Mouse (Mus musculus): ENCODE data around the gene Shank2. TPM values are rescaled to one million over a fixed set of nuclear protein-coding genes. Genes with fewer than 3 reads are reported as not detected.

Shank2 gene
- total and polyA plus RNA-seq, 3 experiments = not detected

GRCm38 (mm10) chr7:144447146-144447545 lies 445.4 kb downstream of the Shank2 start (continued):
- TF ChIP-seq MAFK (IDR thresholded peaks at IDR 0.05; ENCODE audit: insufficient replicate concordance, low read length) (peak; percentile 94), JUN (IDR thresholded peaks at IDR 0.05; ENCODE audit: insufficient read depth, low read depth, low read length) (no peak), ZC3H11A (IDR thresholded peaks at IDR 0.05; ENCODE audit: low read depth, low read length) (no peak), UBTF (IDR thresholded peaks at IDR 0.05; ENCODE audit: low read depth, low read length) (no peak), NRF1 (IDR thresholded peaks at IDR 0.05; ENCODE audit: low read depth, low read length) (no peak), RAD21 (IDR thresholded peaks at IDR 0.05; ENCODE audit: low read depth, low read length) (no peak), E2F4 (IDR thresholded peaks at IDR 0.05; ENCODE audit: insufficient replicate concordance, low read depth, low read length) (no peak), GABPA (IDR thresholded peaks at IDR 0.05; ENCODE audit: insufficient replicate concordance, low read depth, low read length) (no peak), BHLHE40 (IDR thresholded peaks at IDR 0.05; ENCODE audit: low read depth, low read length) (peak; percentile 82), ZMIZ1 (IDR thresholded peaks at IDR 0.05; ENCODE audit: low read depth, low read length) (no peak), CHD2 (IDR thresholded peaks at IDR 0.05; ENCODE audit: low read length) (no peak), ELF1 (IDR thresholded peaks at IDR 0.05; ENCODE audit: low read depth, low read length) (no peak), TCF12 (IDR thresholded peaks at IDR 0.05; ENCODE audit: low read depth, low read length) (peak; percentile 48), MYC (IDR thresholded peaks at IDR 0.05; ENCODE audit: low read depth, low read length) (0 out of 2 replicates have a peak, but pooled peaks have one; percentile 55), JUND (conservative IDR thresholded peaks at IDR 0.05; ENCODE audit: low read depth, low read length) (no peak)

GRCm38 (mm10) chr7:144448186-144448585 lies 446.5 kb downstream of the Shank2 start:
- Histone ChIP-seq H3K36me3 (replicated peaks in 1 of 2; ENCODE audit: control insufficient read depth in 1 of 2, insufficient read depth in 1 of 2, low read length in 1 of 2) (no peaks in the 10 kb centered on the region), H3K4me3 (replicated peaks in 1 of 3; ENCODE audit: low read depth in 2 of 3, low read length in 2 of 3, poor library complexity in 1 of 3) (no peak overlapping the region), H3K79me2 (replicated peaks; ENCODE audit: control insufficient read depth, extremely low read depth, insufficient read depth, poor library complexity, severe bottlenecking) (no peaks in the 10 kb centered on the region), H3K27ac (ENCODE audit: insufficient read depth, low read depth) (no peak overlapping the region), H3K9me3 (replicated peaks; ENCODE audit: low read length) (peaks cover 10% of the 10 kb centered on the region), H3K4me1 (ENCODE audit: control insufficient read depth in 1 of 2, insufficient read depth in 2 of 2) (peaks cover 15 to 38% of the 10 kb centered on the region in 2 experiments), H3K4me2 (ENCODE audit: insufficient read depth, low read depth, poor library complexity, severe bottlenecking) (no peak overlapping the region), H3K27me3 (replicated peaks) (peaks cover 82% of the 10 kb centered on the region), H3K9ac (ENCODE audit: insufficient read depth, low read depth) (no peak overlapping the region)
- dilution Hi-C loops (cut with MboI; ENCODE audit: extremely low pct_ligation_motif_present, extremely low pct_unique_long_range_greater_than_20kb, low sequenced_read_pairs) = no loop called here
- DNase-seq (ENCODE audit: extremely low read depth) = no peak
- in situ Hi-C loops (cut with MboI; ENCODE audit: low pct_ligation_motif_present, low pct_unique_long_range_greater_than_20kb, low sequenced_read_pairs) = loop anchor here (25.0 kb wide), 1 partner anchor 361 kb away; no protein-coding TSS in a partner anchor
- TF ChIP-seq MYC (IDR thresholded peaks at IDR 0.05; ENCODE audit: low read depth, low read length) (no peak), IRF4 (IDR thresholded peaks at IDR 0.05; ENCODE audit: low read depth, low read length) (no peak), USF1 (IDR thresholded peaks at IDR 0.05; ENCODE audit: low read depth, low read length) (no peak)
